Mouse (Mus musculus): Measurements from ENCODE around the gene 2610318N02Rik.
"Not testable (repeated sequence)": the region's sequence is repeated elsewhere in the genome, so short reads cannot be mapped to it uniquely, and the experiment has no call there.

The 2610318N02Rik gene

DNA sequence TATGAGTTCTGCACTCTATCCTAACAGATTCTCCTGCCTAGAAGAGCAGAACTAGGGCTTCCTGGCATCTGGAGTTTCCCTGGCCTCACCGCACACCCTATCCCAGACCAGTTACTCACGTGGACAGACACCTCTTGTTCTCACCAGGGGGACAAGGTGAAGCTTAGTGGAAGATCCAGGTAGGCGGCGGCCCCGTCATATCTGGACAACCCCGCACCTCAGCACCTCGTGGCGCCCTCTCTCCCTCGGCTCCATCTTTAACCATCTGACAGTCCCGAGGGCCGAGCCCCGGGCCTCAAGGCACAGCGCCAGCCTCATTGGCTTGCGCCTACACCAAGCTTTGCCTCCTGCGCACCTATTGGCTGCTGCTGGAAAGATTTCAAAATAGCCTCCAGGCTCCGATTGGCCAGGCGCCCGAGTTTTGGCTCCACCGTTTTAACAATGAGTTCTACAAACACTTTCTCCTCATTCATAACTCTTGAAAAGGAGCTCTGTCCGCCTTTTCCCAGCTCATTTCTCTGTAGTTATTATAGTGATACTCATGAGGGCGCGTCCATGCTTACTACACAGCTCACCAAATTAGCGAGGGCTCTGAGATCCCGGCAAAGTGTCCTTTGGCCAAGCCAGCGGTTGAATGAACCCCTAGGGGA is at the start of gene 2610318N02Rik:
TSS of gene 2610318N02Rik (minus strand) at position 297 of the 650 bp plus-strand sequence.
- peak; percentile 87 for DNase-seq (ENCODE audit: low spot score)

DNA sequence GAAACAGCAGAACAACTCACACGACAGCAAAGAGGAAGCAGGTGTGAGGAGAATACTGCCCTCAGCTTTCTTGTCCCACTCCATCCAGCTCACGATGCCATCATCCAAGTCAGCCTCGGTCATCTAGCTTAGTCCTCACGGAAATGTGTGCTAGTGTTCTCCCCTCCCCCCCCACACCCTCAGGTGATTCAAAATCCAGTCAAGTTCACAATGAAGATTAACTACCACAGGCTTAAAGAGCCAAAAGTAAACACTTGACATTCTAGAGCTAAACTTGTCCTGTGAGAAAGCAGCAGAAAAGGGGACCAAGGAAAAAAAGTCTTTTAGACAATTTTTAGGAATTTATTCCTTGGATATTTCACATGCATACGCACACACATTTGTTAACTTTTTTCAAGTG is 43.1 kb upstream of the 2610318N02Rik start:
- no peak for DNase-seq (ENCODE audit: low spot score)

DNA sequence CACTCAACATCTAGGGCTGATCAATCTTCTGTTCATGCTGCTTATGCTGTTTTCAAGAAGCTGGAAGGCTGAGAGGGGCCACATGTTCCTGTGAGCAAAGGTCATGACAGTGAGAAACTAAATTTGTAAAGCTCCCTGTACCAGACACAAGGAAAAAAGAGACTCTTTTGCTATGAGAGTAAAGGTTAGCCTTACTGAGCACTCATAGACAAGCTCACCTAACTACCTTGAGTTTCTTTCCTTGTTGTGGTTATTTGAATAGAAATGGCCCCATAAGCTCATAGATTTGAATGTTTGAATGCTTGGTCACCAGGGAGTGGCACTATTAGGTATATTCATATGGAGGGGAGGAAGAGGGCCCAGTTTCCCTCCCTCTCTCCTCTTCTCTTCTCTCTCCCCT is 42.2 kb upstream of the 2610318N02Rik start:
- no peak for DNase-seq (ENCODE audit: low spot score)

DNA sequence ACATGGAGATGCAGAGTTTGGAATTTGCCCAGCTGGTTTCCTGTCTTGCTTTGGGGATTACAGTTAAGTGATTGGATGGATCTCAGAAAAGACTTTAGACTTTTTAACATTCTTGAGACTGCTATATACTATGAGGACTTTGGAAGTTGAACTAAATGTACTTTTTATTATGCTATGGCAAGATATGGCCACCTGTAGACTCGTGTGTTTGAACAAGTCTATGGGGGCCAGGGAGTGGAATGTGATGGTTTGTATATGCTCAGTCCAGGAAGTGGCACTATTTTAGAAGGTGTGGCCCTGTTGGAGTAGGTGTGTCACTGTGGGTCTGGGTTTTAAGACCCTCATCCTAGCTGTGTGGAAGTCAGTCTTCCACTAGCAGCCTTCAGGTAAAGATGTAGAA is 40.5 kb upstream of the 2610318N02Rik start:
- DNase-seq (ENCODE audit: low spot score): not testable (repeated sequence)

DNA sequence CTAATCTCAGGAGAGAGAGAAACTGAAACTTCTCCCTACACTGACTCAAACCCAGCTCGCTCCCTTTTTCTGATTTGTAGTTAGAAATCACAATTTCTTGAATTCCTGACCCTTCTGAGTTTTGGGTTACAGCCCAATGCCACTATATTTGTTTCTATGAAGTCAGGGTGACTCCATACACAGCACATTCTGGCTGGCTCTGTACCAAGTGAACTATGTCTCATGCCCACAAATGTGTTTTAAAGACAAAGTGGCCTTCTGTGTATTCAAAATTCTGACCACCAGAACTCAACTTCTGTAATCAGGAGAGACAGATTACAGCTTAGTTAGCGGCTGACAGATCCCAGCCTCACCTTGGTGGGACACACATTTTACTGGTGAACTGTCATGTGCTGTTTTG is 29.4 kb upstream of the 2610318N02Rik start:
- DNase-seq (ENCODE audit: low spot score): no peak

DNA sequence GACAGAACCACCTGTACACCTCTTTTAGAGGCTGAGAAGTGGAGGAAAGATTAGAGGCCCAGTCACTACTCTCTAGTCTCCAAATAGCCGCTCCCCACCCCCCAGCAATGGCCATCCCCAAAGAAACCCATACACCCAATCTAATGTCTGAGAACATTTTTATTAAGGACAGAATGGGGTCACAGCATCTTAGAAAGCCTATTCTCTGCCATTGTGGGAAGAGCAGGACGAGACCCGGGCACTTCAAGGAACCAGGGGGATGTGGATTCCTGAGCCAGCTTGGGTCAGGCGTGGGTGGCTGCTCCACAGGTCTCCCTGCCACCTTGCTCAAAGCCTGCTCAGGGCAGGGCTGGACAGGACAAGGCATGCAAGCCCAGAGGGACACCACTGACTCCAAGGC is 26.9 kb upstream of the 2610318N02Rik start:
- no peak for DNase-seq (ENCODE audit: low spot score)

DNA sequence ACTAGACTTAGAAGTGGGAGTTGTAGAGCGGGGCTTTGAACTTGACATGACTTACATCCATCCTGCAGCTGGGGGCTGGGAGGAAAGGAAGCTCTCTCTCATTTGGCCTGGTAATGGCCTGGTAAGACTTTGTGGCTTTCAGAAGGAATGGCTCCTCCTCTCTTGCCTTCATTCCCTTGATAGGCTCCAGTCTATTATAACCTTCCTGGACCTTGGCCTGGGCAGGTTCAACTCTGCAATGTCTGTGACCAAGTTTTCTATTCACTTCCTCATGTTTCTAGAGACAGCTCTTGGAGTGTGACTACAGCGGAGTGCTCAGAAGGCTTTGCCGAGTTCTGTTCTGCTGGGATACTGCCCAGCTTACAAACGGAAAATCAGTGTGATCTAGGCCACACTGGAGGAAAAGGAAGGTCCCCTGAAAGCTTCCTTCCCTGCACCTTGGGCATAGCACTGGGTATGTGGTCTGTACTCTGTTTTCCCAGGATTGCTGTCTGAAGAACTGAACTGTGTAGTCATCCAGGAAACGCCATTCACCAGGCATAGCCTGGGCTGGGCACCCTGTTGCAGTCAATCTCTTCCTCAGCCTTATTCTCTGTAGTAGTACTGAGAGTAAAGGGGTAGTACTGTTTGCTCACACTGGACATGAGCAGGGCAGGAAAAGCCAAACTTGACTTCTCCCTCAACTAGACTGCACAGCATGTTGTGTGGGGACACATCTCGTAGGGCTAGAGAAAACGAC is 25.7 kb upstream of the 2610318N02Rik start:
- DNase-seq (ENCODE audit: low spot score): no peak

DNA sequence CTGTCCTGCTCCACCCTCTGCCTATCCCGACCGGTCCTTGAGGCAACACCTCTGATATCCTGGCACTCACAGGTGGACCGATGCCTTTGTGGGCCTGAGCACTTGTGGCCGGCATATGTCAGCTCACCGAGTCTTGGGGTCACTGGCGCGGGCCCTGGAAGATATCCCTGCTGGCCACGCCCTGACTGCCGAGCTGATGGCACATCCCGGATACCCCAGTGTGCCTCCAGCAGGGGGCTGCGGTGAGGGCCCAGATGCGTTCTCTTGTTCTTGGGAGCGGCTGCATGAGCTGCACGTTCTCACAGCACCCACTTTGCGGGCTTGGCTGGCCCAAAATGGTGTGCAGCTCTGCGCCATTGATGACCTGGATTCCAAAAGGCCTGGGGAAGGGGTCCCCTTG is 23.1 kb upstream of the 2610318N02Rik start:
- peak; percentile 28 for DNase-seq (ENCODE audit: low spot score)

DNA sequence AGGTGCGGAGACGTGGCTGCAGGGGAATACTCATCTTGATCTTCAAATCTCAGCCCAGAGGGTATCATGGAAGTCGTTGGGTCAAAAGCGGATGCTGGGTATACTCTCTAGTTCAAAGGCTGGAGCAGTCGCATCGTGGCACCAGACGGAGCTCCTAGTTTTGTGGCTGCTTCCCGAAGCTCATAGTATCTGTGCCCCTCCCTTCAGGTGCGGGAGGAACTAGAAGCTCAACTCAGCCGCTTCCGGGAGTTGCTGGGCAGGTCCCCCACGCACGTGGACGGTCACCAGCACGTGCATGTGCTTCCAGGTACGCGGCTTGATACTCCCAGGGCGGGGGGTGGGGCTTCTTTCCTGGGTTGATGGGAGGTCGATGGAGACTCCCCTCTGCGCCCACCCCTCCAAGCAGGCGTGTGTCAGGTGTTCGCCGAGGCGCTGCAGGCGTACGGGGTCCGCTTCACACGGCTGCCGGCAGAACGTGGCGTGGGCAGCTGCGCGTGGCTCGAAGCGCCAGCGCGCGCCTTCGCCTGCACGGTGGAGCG is 22.5 kb upstream of the 2610318N02Rik start:
- DNase-seq (ENCODE audit: low spot score): peak; percentile 23

DNA sequence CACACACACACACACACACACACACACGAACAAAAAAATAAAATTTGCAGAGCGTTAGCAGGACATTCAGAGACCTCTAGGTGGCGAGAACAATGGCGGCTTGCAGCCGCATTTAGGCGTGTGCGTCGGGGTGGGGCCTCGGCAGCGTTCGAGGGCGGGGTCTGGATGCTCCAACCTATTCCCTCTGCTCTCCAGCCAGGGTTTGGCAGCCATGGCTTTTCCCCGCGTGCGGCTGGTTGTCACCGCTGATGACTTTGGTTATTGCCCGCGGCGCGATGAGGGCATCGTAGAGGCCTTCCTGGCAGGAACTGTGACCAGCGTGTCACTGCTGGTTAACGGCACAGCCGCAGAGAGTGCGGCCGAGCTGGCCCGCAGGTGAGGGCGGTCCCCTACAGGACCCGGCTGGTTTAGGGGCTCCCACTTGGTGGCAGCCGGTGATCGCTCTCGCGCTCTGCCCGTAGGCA is 21.8 kb upstream of the 2610318N02Rik start, which contains the start of gene Ccdc116:
TSS of gene Ccdc116 (minus strand) at position 458 of the 464 bp plus-strand sequence.
- DNase-seq (ENCODE audit: low spot score): peak; percentile 80

DNA sequence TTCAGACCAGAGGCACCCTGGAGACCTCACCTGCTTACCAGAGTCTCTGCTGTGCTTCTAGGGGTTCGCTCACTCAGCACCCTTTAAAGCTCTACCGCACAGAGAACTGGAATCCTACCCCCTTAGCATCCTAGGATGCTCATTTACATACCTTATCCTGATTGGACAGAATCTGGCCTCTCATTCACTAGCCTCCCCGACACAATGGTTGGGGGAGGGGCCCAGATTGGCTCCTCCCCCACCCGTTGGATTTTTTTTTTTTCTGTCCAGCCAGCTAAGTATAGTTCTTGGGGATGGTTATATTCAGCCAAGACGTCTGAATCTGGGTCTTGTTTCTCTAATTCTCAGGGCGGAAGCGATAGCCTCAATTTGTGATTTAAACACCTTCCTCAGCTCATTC is 19.4 kb upstream of the 2610318N02Rik start, which contains the start of gene Ydjc:
TSS of gene Ydjc (plus strand) at position 283 of the 400 bp plus-strand sequence.
- peak; percentile 34 for DNase-seq (ENCODE audit: low spot score)

DNA sequence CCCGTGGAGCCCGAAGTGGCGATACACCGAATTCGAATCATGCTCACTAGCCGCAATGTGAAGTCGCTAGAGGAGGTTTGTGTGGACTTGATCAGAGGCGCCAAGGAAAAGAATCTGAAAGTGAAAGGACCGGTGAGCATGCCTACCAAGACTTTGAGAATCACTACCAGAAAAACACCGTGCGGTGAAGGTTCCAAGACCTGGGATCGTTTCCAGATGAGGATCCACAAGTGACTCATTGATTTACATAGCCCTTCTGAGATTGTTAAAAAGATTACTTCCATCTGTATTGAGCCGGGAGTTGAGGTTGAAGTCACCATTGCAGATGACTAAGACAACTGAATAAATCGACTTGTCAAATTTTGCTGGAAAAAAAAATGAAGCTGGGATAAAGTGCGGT is 12.4 kb upstream of the 2610318N02Rik start:
- DNase-seq (ENCODE audit: low spot score): no peak

DNA sequence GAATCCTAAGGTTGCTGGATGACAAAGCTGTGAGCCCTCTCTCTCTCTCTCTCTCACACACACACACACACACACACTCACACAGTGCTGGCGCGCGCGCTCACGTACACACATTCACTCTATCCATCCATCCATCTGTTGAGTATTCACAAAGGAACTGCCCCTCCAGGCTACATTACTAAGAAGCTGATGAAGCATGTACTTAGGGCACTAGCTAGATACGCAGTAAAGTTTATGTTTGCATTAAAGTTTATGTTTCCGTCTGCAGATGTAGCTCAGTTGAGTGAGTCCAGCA is 7.9 kb upstream of the 2610318N02Rik start:
- DNase-seq (ENCODE audit: low spot score): no peak

DNA sequence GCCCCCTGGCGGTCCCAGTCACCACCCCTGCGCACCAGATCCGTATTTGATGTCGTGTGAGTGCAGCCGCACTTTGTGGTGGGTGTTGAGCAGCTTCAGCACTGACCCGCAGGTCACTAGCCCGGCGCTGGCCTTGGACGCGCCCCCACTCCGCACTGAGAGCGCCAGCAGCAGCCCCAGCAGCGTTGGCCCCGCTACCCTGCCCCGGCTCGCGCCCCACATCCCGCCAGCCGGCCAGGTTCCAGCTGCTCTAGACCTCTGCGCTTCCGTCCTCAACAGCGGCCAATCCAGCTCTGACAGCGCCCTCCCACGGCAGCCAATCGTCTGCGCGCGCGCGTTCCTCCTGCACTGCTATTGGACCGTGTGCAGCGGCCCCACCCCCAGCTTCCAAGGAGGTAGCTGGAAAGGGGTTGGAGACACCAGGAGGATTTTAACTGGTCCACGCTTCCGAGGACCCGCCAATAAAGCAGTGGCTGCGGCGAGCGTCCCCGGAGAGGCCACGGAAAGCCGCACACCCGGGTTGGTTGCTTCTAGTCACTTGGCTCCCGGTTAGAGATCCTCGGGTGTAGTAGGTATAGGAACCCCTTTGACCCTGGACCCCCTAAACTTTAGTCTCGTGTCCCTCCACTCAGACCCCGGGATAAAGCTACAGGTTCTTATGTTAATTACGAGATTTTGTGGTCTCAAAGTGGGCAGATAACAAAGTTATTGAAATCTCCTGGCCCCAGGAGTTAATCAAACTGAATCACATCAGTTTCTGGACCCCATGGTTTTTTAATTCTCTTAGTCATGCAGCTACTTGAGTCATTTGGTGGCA is 7.3 kb upstream of the 2610318N02Rik start, which contains the start of gene Sdf2l1:
TSS of gene Sdf2l1 (minus strand) at position 295 of the 817 bp plus-strand sequence.
- peak; percentile 98 for DNase-seq (ENCODE audit: low spot score)

DNA sequence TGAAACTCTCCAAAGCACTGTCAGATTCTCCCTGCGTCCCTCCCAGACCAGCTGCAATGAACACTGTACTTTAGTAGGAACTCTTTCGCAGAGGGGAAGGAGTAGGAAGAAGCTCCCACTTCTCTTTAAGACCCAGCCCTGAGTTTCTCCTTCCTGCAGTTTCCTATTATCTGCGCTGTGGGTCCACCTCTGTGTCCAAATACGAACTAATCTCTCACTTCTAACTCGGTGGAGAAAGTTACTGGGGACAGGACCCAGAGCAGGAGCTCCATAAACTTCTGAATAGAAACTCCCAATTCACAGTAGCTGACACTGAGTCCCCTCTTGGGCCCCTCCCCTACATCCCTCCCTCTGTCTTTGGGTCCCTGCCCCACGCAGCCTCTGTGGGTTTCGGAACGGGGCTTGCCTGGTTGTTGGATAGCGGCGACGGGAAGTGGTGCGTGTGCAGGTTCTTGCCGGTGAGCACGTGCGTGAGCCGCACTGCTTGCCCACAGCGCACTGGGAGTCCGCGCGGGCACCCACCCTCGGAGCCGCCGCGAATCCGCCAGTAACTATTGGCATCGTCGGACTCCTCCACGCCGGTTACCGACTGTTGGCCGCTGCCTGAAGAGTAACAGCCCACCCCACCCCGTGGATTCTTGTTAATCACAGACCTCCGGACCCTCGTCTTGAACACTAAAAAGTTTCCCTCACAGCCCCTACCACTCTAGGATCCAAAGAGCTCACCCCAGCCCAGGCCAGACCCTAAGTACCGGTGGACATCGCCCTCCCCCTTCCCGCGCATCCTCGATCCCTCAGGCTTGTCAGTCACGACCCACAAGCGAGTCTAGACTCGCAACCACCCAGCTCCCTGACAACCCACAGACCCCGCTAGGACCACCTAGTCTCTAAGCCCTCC is 6.5 kb upstream of the 2610318N02Rik start:
- peak; percentile 22 for DNase-seq (ENCODE audit: low spot score)

DNA sequence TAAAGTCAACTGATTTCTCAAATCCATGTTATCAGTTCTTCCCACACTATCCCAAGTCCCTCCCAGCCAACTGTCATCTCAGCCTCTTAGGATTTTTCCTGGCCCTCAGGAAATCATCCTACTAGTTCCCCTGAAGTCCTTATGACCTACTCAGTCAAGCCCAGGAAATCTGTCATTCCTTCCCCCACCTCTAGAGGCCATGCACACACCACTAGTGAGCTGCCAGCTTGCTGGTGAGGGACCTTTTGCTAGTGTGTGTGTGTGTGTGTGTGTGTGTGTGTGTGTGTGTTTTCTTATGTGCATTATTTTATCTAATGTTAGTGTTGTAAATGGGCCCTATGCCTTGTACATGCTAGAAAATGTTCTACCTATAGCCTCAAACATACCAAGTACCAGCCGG is 2.3 kb upstream of the 2610318N02Rik start:
- peak; percentile 45 for DNase-seq (ENCODE audit: low spot score)

DNA sequence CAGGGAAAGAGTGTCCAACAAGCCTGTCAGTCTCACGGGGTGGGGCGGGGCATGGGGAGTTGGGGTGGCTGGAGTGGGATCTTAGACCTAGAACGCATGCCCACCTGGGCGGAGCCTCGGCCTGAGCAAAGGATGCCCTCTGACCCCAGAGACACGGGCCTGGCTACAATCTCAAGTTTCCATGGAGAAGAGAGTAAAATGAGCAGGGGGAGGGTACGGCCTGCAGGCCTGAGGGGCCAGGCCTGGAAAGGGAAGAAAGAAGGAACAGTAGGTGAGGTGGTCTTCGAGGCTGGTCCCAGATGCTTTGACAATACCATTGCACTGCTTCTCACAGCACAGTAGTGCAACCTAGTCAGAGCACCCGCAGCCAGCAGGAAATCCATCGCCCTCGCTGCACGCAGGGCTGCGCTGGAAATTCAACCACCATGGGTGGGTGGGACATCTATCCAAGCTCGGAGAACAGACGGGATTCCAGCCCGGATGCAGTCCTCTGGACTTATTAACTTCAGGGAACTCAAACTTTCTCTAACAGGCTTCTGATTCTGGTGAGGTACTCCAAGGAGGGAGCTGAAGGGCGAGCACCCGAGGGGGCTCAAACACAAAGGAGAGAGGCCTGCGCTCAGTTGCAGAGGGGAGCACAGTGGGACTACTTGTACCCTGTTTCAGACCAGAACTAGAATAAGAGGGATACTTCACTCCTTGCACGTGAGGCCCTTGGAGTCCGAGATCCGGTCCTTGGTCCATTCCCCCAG is 672 bp downstream of the 2610318N02Rik start:
- no peak for DNase-seq (ENCODE audit: low spot score)

DNA sequence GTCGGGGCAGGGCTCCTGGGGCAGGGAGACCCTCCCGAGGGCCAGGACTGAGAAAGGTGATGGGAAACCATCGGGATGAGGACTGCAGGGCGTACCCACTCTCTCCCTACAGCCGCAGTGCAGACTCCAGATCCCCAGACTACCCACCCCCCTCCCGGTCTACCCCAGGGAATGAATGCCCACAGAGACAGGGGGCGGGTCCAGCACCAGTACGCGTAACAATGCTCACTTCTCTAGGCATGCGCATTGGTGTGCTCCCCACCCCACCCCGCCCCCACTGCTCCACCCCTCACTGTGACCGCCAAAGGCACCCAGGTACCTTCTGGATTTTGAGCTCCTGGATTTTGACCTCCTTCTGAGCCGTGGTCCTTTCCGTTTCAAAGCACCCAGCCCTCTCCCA is 3.4 kb downstream of the 2610318N02Rik start:
- DNase-seq (ENCODE audit: low spot score): no peak

DNA sequence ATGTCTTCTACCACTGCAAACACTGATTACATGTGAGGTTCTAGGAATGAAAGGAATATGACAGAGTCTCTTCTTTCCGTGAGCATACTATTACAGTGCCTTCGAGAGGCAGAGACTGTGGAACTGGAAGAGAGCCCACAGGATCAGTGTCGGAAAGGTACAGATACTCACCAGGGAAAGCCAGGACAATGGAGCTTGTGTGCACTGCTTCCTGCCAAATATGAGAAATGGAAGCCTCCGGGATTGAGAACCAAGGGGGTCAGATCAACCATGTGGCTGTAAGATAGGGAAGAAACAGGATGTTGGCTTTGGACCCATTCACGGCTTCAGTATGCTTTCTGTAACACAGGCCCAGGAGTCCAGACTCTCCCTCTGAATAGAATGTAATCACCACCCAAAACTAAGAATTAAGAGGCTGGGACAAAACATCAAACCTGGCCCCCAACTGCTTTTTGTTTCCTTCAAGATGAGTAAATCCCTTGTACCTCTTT is 7.6 kb downstream of the 2610318N02Rik start:
- DNase-seq (ENCODE audit: low spot score): no peak

Data from c-Kit-positive CD71-positive TER-119-positive erythroid progenitor cells, embryonic 14.5 days (primary cell).